Mouse (Mus musculus) MEL (cell line): ENCODE data around the gene Tmcc3. TPM values are rescaled to one million over a fixed set of nuclear protein-coding genes. Genes with fewer than 3 reads are reported as not detected.

Experiments
- DNase-seq: peaks from one replicate; pipeline ENCODE4 v3.0.0; 2011; ENCODE audit warnings: low read depth, low spot score
- H3K27ac ChIP-seq: 2 replicates; pipeline ENCODE4 v1.5.1; 2012; ENCODE audit warnings: low read depth, mild to moderate bottlenecking, control low read depth, low read length, moderate library complexity; ENCODE audit not compliant: control insufficient read depth
- H3K27me3 ChIP-seq, 2 experiments: fragments of 150-350 bp in 1 of 2; sonication (generic) in 1 of 2; 2 replicates each; pipeline ENCODE4 v1.6.1; 2012; ENCODE audit warnings: low read length in 2 of 2, mild to moderate bottlenecking in 2 of 2, improper control_type of control experiment in 1 of 2, moderate library complexity in 1 of 2; ENCODE audit not compliant: insufficient read depth in 2 of 2, control insufficient read depth in 1 of 2
- H3K36me3 ChIP-seq, 2 experiments: 2 replicates each; pipeline ENCODE4 v1.6.1; 2012 to 2014; ENCODE audit warnings: low read length in 2 of 2, improper control_type of control experiment in 1 of 2, inconsistent platforms in 1 of 2, mild to moderate bottlenecking in 1 of 2; ENCODE audit not compliant: insufficient read depth in 2 of 2, control insufficient read depth in 1 of 2
- H3K4me1 ChIP-seq, 2 experiments: fragments of 150-350 bp in 1 of 2; sonication (generic) in 1 of 2; 2 replicates each; pipeline ENCODE4 v1.6.1; 2012; ENCODE audit warnings: low read length in 2 of 2, improper control_type of control experiment in 1 of 2, mild to moderate bottlenecking in 1 of 2; ENCODE audit not compliant: insufficient read depth in 2 of 2, control insufficient read depth in 1 of 2
- H3K4me3 ChIP-seq, 2 experiments: fragments of 150-350 bp in 1 of 2; sonication (generic) in 1 of 2; 2 replicates each; pipeline ENCODE4 v1.5.1; 2012; ENCODE audit warnings: low read depth in 2 of 2, low read length in 2 of 2, mild to moderate bottlenecking in 2 of 2, moderate library complexity in 2 of 2, control low read depth in 1 of 2, improper control_type of control experiment in 1 of 2; ENCODE audit not compliant: control insufficient read depth in 1 of 2, insufficient read depth in 1 of 2
- H3K79me2 ChIP-seq: 2 replicates; pipeline ENCODE4 v1.6.1; 2012; ENCODE audit warnings: mild to moderate bottlenecking, low read length, moderate library complexity; ENCODE audit not compliant: control insufficient read depth, poor library complexity, insufficient read depth
- H3K9ac ChIP-seq: 2 replicates; pipeline ENCODE4 v1.6.1; 2012; ENCODE audit warnings: low read depth, mild to moderate bottlenecking, control low read depth, low read length, moderate library complexity; ENCODE audit not compliant: control insufficient read depth, poor library complexity, severe bottlenecking
- H3K9me3 ChIP-seq: fragments of 150-350 bp; sonication (generic); replicated peaks from 2 replicates; pipeline ENCODE4 v1.6.1; 2012; ENCODE audit warnings: mild to moderate bottlenecking, low read length, improper control_type of control experiment, moderate library complexity; ENCODE audit not compliant: insufficient read depth
- BHLHE40 ChIP-seq: IDR thresholded peaks from 2 replicates; pipeline ENCODE4 v1.6.1; 2012; ENCODE audit warnings: low read depth, mild to moderate bottlenecking, inconsistent platforms, low read length, improper control_type of control experiment, borderline replicate concordance
- CHD1 ChIP-seq: IDR thresholded peaks from 2 replicates; pipeline ENCODE4 v1.6.1; 2012; ENCODE audit warnings: low read depth, mild to moderate bottlenecking, inconsistent platforms, low read length, improper control_type of control experiment
- CTCF ChIP-seq, 3 experiments: IDR thresholded peaks in 2 of 3; conservative IDR thresholded peaks in 1 of 3; 2 replicates each; pipeline ENCODE4 v1.5.1; 2011 to 2012; ENCODE audit warnings: low read length in 3 of 3, low read depth in 2 of 3, mild to moderate bottlenecking in 2 of 3, improper control_type of control experiment in 1 of 3, inconsistent platforms in 1 of 3, mixed read lengths in 1 of 3, moderate library complexity in 1 of 3; ENCODE audit not compliant: control insufficient read depth in 1 of 3, insufficient read depth in 1 of 3, poor library complexity in 1 of 3, severe bottlenecking in 1 of 3
- E2F4 ChIP-seq: IDR thresholded peaks from 2 replicates; pipeline ENCODE4 v1.6.1; 2011; ENCODE audit warnings: low read depth, low read length, improper control_type of control experiment, borderline replicate concordance
- ELF1 ChIP-seq: IDR thresholded peaks from 2 replicates; pipeline ENCODE4 v1.6.1; 2014; ENCODE audit warnings: low read depth, mild to moderate bottlenecking, inconsistent platforms, low read length, improper control_type of control experiment, moderate library complexity
- EP300 ChIP-seq, 2 experiments: IDR thresholded peaks; 2 replicates each; pipeline ENCODE4 v1.6.1; 2011; ENCODE audit warnings: improper control_type of control experiment in 2 of 2, low read length in 2 of 2, low read depth in 1 of 2, mild to moderate bottlenecking in 1 of 2
- ETS1 ChIP-seq: IDR thresholded peaks from 2 replicates; pipeline ENCODE4 v1.6.1; 2012; ENCODE audit warnings: low read depth, mild to moderate bottlenecking, inconsistent platforms, low read length, improper control_type of control experiment, moderate library complexity
- GABPA ChIP-seq: IDR thresholded peaks from 2 replicates; pipeline ENCODE4 v1.6.1; 2012; ENCODE audit warnings: low read depth, mild to moderate bottlenecking, inconsistent platforms, low read length, improper control_type of control experiment, moderate library complexity
- GATA1 ChIP-seq: IDR thresholded peaks from 2 replicates; pipeline ENCODE4 v1.6.1; 2011; ENCODE audit warnings: low read depth, low read length, improper control_type of control experiment
- HCFC1 ChIP-seq: IDR thresholded peaks from 2 replicates; pipeline ENCODE4 v1.6.1; 2012; ENCODE audit warnings: low read depth, mild to moderate bottlenecking, inconsistent platforms, low read length, improper control_type of control experiment, moderate library complexity
- MAX ChIP-seq: IDR thresholded peaks from 2 replicates; pipeline ENCODE4 v1.6.1; 2011; ENCODE audit warnings: low read length, improper control_type of control experiment
- MYC ChIP-seq: IDR thresholded peaks from 2 replicates; pipeline ENCODE4 v1.6.1; 2011; ENCODE audit warnings: low read depth, mild to moderate bottlenecking, low read length, improper control_type of control experiment, moderate library complexity
- NRF1 ChIP-seq: IDR thresholded peaks from 2 replicates; pipeline ENCODE4 v1.6.1; 2014; ENCODE audit warnings: low read depth, mild to moderate bottlenecking, inconsistent platforms, low read length, improper control_type of control experiment, moderate library complexity; ENCODE audit not compliant: poor library complexity, insufficient read depth, severe bottlenecking
- POLR2A ChIP-seq, 2 experiments: IDR thresholded peaks; 2 replicates each; pipeline ENCODE4 v1.6.1; 2011 to 2012; ENCODE audit warnings: low read length in 2 of 2, mild to moderate bottlenecking in 2 of 2, control low read depth in 1 of 2, improper control_type of control experiment in 1 of 2, low read depth in 1 of 2, moderate library complexity in 1 of 2; ENCODE audit not compliant: control insufficient read depth in 1 of 2, insufficient read depth in 1 of 2, poor library complexity in 1 of 2
- POLR2AphosphoS2 ChIP-seq: IDR thresholded peaks from 2 replicates; pipeline ENCODE4 v1.6.1; 2011; ENCODE audit warnings: low read length, improper control_type of control experiment
- POLR2AphosphoS5 ChIP-seq: IDR thresholded peaks from 2 replicates; pipeline ENCODE4 v1.6.1; 2012; ENCODE audit warnings: low read depth, borderline replicate concordance, mild to moderate bottlenecking, inconsistent platforms, low read length, moderate library complexity, mixed read lengths
- RAD21 ChIP-seq: IDR thresholded peaks from 2 replicates; pipeline ENCODE4 v1.6.1; 2011; ENCODE audit warnings: mild to moderate bottlenecking, low read depth, low read length, improper control_type of control experiment
- RCOR1 ChIP-seq: IDR thresholded peaks from 2 replicates; pipeline ENCODE4 v1.6.1; 2012; ENCODE audit warnings: low read depth, mild to moderate bottlenecking, inconsistent platforms, low read length, improper control_type of control experiment
- SIN3A ChIP-seq: IDR thresholded peaks from 2 replicates; pipeline ENCODE4 v1.6.1; 2012; ENCODE audit warnings: low read length, improper control_type of control experiment, inconsistent platforms
- TAL1 ChIP-seq: IDR thresholded peaks from 2 replicates; pipeline ENCODE4 v1.6.1; 2012; ENCODE audit warnings: mild to moderate bottlenecking, inconsistent platforms, low read length, moderate library complexity, mixed read lengths
- UBTF ChIP-seq: IDR thresholded peaks from 2 replicates; pipeline ENCODE4 v1.6.1; 2012; ENCODE audit warnings: low read depth, mild to moderate bottlenecking, inconsistent platforms, low read length, improper control_type of control experiment, moderate library complexity, borderline replicate concordance; ENCODE audit not compliant: insufficient read depth
- ZC3H11A ChIP-seq: IDR thresholded peaks from 2 replicates; pipeline ENCODE4 v1.6.1; 2012; ENCODE audit warnings: low read depth, mild to moderate bottlenecking, inconsistent platforms, low read length, improper control_type of control experiment
- ZMIZ1 ChIP-seq: IDR thresholded peaks from 2 replicates; pipeline ENCODE4 v1.6.1; 2012; ENCODE audit warnings: low read depth, mild to moderate bottlenecking, inconsistent platforms, low read length, improper control_type of control experiment, moderate library complexity
- polyA plus RNA-seq, 2 experiments: library from polyadenylated mRNA; stranded (reverse) in 1 of 2; unstranded in 1 of 2; fragments of >175 nt in 1 of 2; fragments of >200 nt in 1 of 2; gene quantifications; 2 replicates each; pipeline versions ENCODE4 v1.2.1 to v1.2.4; 2012; ENCODE audit warnings: low replicate concordance in 2 of 2, low read depth in 1 of 2; ENCODE audit not compliant: insufficient read length in 2 of 2, insufficient read depth in 1 of 2, missing spikeins in 1 of 2
- total RNA-seq: library from RNA; depleted of rRNA; stranded (reverse); fragments of 300-350 nt; gene quantifications from 2 replicates; pipeline ENCODE4 v1.2.3, GENCODE M21; 2012

Tmcc3 gene
- total and polyA plus RNA-seq, 3 experiments = 1.3 to 2.6 TPM; not detected in 1

DNA sequence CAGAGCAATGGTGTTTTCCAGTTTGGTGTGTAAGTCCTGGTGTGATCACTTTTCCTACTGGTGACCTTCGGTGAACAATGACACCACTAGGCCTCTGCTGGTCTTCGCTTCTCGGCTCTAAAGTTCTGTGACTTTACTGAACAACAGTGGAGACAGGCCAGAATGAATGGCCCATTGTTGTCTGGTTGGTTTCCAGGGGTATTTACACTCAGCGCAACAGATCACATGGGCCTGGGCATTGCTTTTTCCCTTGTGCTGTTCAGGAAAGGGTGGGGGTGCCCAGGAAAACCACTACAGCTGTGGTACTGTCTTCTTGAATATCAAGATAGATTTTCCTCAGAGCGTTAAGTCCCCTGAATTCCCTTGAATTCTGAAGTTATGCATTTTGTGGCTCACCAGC lies 38.5 kb downstream of the Tmcc3 start:
- H3K36me3 ChIP-seq = no peaks in the 10 kb centered on the region
- TF ChIP-seq SIN3A (no peak), HCFC1 (no peak), GABPA (no peak), BHLHE40 (no peak), RCOR1 (no peak), RAD21 (no peak), E2F4 (no peak), ETS1 (no peak), GATA1 (no peak), MYC (no peak), UBTF (no peak), CTCF (IDR thresholded peaks at IDR 0.05 in 2 of 3, conservative IDR thresholded peaks at IDR 0.05 in 1 of 3; ENCODE audit: control insufficient read depth in 1 of 3, insufficient read depth in 1 of 3, low read depth in 2 of 3, low read length in 3 of 3, poor library complexity in 1 of 3, severe bottlenecking in 1 of 3) (no peak), EP300 (IDR thresholded peaks at IDR 0.05; ENCODE audit: low read depth in 1 of 2, low read length in 2 of 2) (no peak), NRF1 (no peak), ZC3H11A (no peak), POLR2AphosphoS5 (no peak), MAX (no peak), ZMIZ1 (no peak)
- peaks cover 0 to 1% of the 10 kb centered on the region in 2 experiments; a peak in 1 of 4 replicates for H3K27me3 ChIP-seq
- no peaks in the 10 kb centered on the region for H3K9me3 ChIP-seq
- no peak overlapping the region for H3K4me3 ChIP-seq
- no peaks in the 10 kb centered on the region for H3K4me1 ChIP-seq
- H3K27ac ChIP-seq = no peak overlapping the region
- DNase-seq = no peak
- no peak overlapping the region for H3K9ac ChIP-seq
- H3K79me2 ChIP-seq = no peaks in the 10 kb centered on the region

DNA sequence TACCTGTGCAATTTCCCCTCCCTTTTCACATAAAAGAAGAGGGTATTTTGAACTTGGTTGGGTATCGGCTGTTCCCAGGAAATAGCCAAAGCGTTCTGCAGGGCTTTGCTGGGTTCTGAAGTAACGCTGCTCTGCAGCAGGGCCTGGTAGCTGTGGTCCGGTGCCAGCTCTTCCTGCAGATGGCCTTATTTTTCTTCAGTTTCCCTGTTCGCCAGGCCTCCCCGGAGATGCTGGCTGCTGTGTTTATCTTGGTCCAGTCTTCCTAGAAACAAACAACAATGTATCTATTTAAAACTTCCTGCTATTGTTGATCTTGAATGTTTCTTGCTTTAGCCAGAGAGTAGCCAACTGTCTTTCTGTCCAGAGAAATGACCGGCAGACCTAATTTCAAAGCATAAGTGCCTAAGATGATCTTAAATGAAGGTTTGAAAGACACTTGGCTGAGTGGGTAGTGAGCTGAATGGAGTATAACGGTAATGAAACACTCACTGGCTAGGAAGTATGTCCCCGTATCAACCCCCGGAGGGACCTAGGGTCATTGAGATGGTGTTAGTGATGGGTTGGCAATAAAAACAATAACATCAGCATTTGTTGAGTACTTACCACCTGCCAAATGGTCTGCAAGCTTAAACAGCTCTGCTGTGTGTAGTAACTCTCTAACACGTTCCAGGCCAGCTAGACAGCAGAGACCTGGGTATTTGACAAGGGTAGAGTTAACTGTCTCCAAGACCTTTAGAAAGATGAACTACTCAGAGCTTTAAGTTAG lies 39.3 kb downstream of the Tmcc3 start:
- no peak for TF ChIP-seq POLR2AphosphoS5
- no peak for TF ChIP-seq ZMIZ1
- TF ChIP-seq ZC3H11A = no peak
- TF ChIP-seq POLR2A (IDR thresholded peaks at IDR 0.05; ENCODE audit: control insufficient read depth in 1 of 2, insufficient read depth in 1 of 2, low read depth in 1 of 2, low read length in 2 of 2, poor library complexity in 1 of 2) = no peak
- TF ChIP-seq HCFC1 = no peak
- TF ChIP-seq GATA1 = no peak
- no peak for TF ChIP-seq ELF1
- no peak for TF ChIP-seq MYC
- TF ChIP-seq CHD1 = no peak
- TF ChIP-seq TAL1 = no peak
- no peak for TF ChIP-seq NRF1
- TF ChIP-seq E2F4 = no peak
- TF ChIP-seq POLR2AphosphoS2 = no peak
- H3K27ac ChIP-seq = no peak overlapping the region
- H3K27me3 ChIP-seq = peaks cover 0 to 2% of the 10 kb centered on the region in 2 experiments; a peak in 1 of 4 replicates
- H3K9me3 ChIP-seq = no peaks in the 10 kb centered on the region
- H3K4me1 ChIP-seq = no peaks in the 10 kb centered on the region
- H3K79me2 ChIP-seq = no peaks in the 10 kb centered on the region
- no peak overlapping the region for H3K4me3 ChIP-seq
- no peaks in the 10 kb centered on the region for H3K36me3 ChIP-seq
- no peak for DNase-seq
- H3K9ac ChIP-seq = no peak overlapping the region
